ENCODE assay signal across 9 mouse cellular contexts in genomic region chr6:47358686-47359085, GRCm38 (mm10).
DNase-seq lines count a peak whose midpoint lies in the region; ATAC-seq and TF ChIP-seq lines count a peak whose summit lies in the region.
"Had no signal": no experiment of that assay in that cellular context is flagged by ENCODE, and none has a peak within 500 bp of the region (broad histone marks: within the 10 kb centered on the region; RNA-seq: fewer than 3 reads in every experiment).

No protein-coding gene starts in this region.

- 45% methylated on average over 2 of the region's 2 CpGs for WGBS in intestine, embryonic 15.5 days
- 33% methylated on average over 2 of the region's 2 CpGs for WGBS in intestine, embryonic 16.5 days

- ATAC-seq in intestine, embryonic 15.5 days = 0 out of 2 replicates have a peak, but pooled peaks have one; percentile 31
- ATAC-seq in intestine, embryonic 16.5 days = no peak
- ATAC-seq in monocyte, adult 5-6 weeks (replicated peaks; ENCODE audit: insufficient number of reproducible peaks, low FRiP score, low TSS enrichment, poor library complexity, severe bottlenecking) = no peak

- H3K9ac ChIP-seq in intestine, embryonic 15.5 days = no peak overlapping the region
- H3K9ac ChIP-seq in intestine, embryonic 16.5 days (ENCODE audit: low read depth, low read length) = no peak overlapping the region
- H3K9ac ChIP-seq in ES-E14 (ENCODE audit: insufficient read depth, low read depth, low read length, poor library complexity, severe bottlenecking) = no peak overlapping the region
- H3K9ac ChIP-seq: embryonic facial prominence, embryonic 15.5 days had no signal

- no peak overlapping the region for H3K4me2 ChIP-seq in intestine, embryonic 15.5 days (replicated peaks)
- H3K4me2 ChIP-seq in intestine, embryonic 16.5 days (ENCODE audit: low read depth, low read length) = no peak overlapping the region
- H3K4me2 ChIP-seq: embryonic facial prominence, embryonic 15.5 days had no signal

- no peaks in the 10 kb centered on the region for H3K36me3 ChIP-seq in intestine, embryonic 15.5 days
- no peaks in the 10 kb centered on the region for H3K36me3 ChIP-seq in intestine, embryonic 16.5 days (ENCODE audit: control insufficient read depth, insufficient read depth, low read length)
- H3K36me3 ChIP-seq in ES-E14 (ENCODE audit: control insufficient read depth, insufficient read depth, low read length, poor library complexity, severe bottlenecking) = no peaks in the 10 kb centered on the region
- H3K36me3 ChIP-seq: embryonic facial prominence, embryonic 15.5 days had no signal

- no peaks in the 10 kb centered on the region for H3K9me3 ChIP-seq in intestine, embryonic 15.5 days
- H3K9me3 ChIP-seq in intestine, embryonic 16.5 days (ENCODE audit: control insufficient read depth, low read length) = no peaks in the 10 kb centered on the region
- H3K9me3 ChIP-seq in ES-E14 (ENCODE audit: control insufficient read depth, insufficient read depth, low read depth, low read length) = no peaks in the 10 kb centered on the region
- H3K9me3 ChIP-seq: embryonic facial prominence, embryonic 15.5 days had no signal

- H3K4me1 ChIP-seq in intestine, embryonic 15.5 days (replicated peaks) = no peaks in the 10 kb centered on the region
- no peaks in the 10 kb centered on the region for H3K4me1 ChIP-seq in intestine, embryonic 16.5 days (ENCODE audit: control insufficient read depth, insufficient read depth, low read length)
- H3K4me1 ChIP-seq in ES-E14 (ENCODE audit: control insufficient read depth in 2 of 2, insufficient read depth in 2 of 2, low read length in 2 of 2, poor library complexity in 1 of 2) = no peaks in the 10 kb centered on the region
- H3K4me1 ChIP-seq: embryonic facial prominence, embryonic 15.5 days had no signal

- H3K27me3 ChIP-seq in intestine, embryonic 15.5 days (replicated peaks) = no peaks in the 10 kb centered on the region
- H3K27me3 ChIP-seq in intestine, embryonic 16.5 days (replicated peaks; ENCODE audit: control insufficient read depth, insufficient read depth, low read length) = no peaks in the 10 kb centered on the region
- H3K27me3 ChIP-seq: embryonic facial prominence, embryonic 15.5 days had no signal

- H3K4me3 ChIP-seq in intestine, embryonic 15.5 days (replicated peaks) = no peak overlapping the region
- H3K4me3 ChIP-seq in intestine, embryonic 16.5 days (ENCODE audit: low read length) = no peak overlapping the region
- no peak overlapping the region for H3K4me3 ChIP-seq in ES-E14 (ENCODE audit: insufficient read depth in 1 of 2, low read depth in 1 of 2, low read length in 2 of 2, poor library complexity in 1 of 2, severe bottlenecking in 1 of 2)
- H3K4me3 ChIP-seq: embryonic facial prominence, embryonic 15.5 days had no signal

- H3K27ac ChIP-seq in intestine, embryonic 15.5 days = no peak overlapping the region
- H3K27ac ChIP-seq in intestine, embryonic 16.5 days (ENCODE audit: low read length) = no peak overlapping the region
- no peak overlapping the region for H3K27ac ChIP-seq in ES-E14 (ENCODE audit: insufficient read depth, low read depth, low read length, poor library complexity, severe bottlenecking)
- H3K27ac ChIP-seq: embryonic facial prominence, embryonic 15.5 days had no signal

- in situ Hi-C loops in ES-E14 (cut with MboI; ENCODE audit: low sequenced_read_pairs in 2 of 2, unreplicated experiment in 2 of 2) = no loop called here

- peak; percentile 31 for DNase-seq in ES-E14 (ENCODE audit: low read depth, low spot score)
- DNase-seq in c-Kit-negative CD71-positive TER-119-positive erythroid progenitor cells, embryonic 14.5 days (ENCODE audit: low read depth, low spot score) = peak; percentile 4
- DNase-seq in forelimb bud, embryonic 11.5 days (ENCODE audit: low read depth, low spot score) = peak; percentile 27
- peak; percentile 34 to 58 for DNase-seq in layer of hippocampus, postnatal 14 days (ENCODE audit: low spot score in 2 of 2)
- DNase-seq in retina, adult 2 months (ENCODE audit: low read depth, low spot score) = peak; percentile 40

TF ChIP-seq in ES-E14, 5 proteins besides CTCF, POLR2A, EP300 and RAD21:
- TF ChIP-seq MAFK (IDR thresholded peaks at IDR 0.05; ENCODE audit: insufficient read depth, low read depth, low read length) = no peak
- TF ChIP-seq ZNF384 (IDR thresholded peaks at IDR 0.05; ENCODE audit: low read depth, low read length) = no peak
- no peak for TF ChIP-seq CHD2 (IDR thresholded peaks at IDR 0.05; ENCODE audit: low read depth, low read length)
- no peak for TF ChIP-seq HCFC1 (IDR thresholded peaks at IDR 0.05; ENCODE audit: borderline replicate concordance, insufficient read depth, low read length)
- TF ChIP-seq ZC3H11A (IDR thresholded peaks at IDR 0.05; ENCODE audit: borderline replicate concordance, low read depth, low read length) = peak; percentile 20; the same call in 1 of the 2 replicates
